Mouse (Mus musculus): ENCODE data around the gene Plppr4. TPM values are rescaled to one million over a fixed set of nuclear protein-coding genes. Genes with fewer than 3 reads are reported as not detected.

Gene Plppr4
- polyA plus RNA-seq (2012; ENCODE audit: low replicate concordance), result 0.10 and 0.16 TPM in 2 replicates

DNA sequence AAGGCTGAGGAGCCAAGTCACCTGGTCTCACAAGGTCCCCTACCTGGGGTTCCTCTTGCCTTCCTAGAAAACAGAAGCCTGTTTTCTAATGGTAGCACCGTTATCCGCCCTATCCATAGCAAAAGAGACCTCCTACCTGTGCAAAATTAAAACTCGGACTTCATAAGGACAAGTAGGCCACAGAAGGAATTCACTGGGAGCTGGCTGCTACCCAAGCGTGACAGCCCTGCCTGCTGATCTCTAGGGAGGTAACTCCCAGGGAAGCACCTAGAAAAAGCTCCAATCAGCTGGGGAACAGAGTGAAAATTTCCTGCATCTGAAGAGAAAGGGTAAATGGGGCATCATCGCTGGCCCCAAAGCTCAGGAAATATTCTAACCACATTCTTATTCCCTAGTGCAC lies at the start of gene Plppr4:
Gene Plppr4 (minus strand): TSS at position 349 of the 400 bp plus-strand sequence.

Other genes with a start within 250 kb of the Plppr4 start
- not detected in 2 replicates for gene Plppr5, start 214.0 kb upstream of the Plppr4 start, polyA plus RNA-seq (2012; ENCODE audit: low replicate concordance)